29 mouse cellular contexts compared by ENCODE assay signal in genomic region chr17:89173545-89173944, GRCm38 (mm10). TPM values are rescaled to one million over a fixed set of nuclear protein-coding genes. Genes with fewer than 3 reads are reported as not detected.
"Had no signal": no experiment of that assay in that cellular context is flagged by ENCODE, and none has a peak within 500 bp of the region (broad histone marks: within the 10 kb centered on the region; RNA-seq: fewer than 3 reads in every experiment).

No protein-coding gene starts in this region.

- H3K9ac ChIP-seq: kidney, embryonic 15.5 days; limb, embryonic 12.5 days; limb, embryonic 15.5 days; liver, embryonic 14.5 days; liver, postnatal 0 days; lung, embryonic 14.5 days; midbrain, embryonic 15.5 days; neural tube, embryonic 12.5 days; neural tube, embryonic 15.5 days; stomach, embryonic 15.5 days had no signal

- H3K4me1 ChIP-seq: kidney, embryonic 15.5 days; limb, embryonic 12.5 days; limb, embryonic 15.5 days; midbrain, embryonic 15.5 days; neural tube, embryonic 12.5 days; neural tube, embryonic 15.5 days; stomach, embryonic 15.5 days had no signal

- H3K27ac ChIP-seq: kidney, embryonic 15.5 days; limb, embryonic 12.5 days; limb, embryonic 15.5 days; liver, embryonic 14.5 days; macrophage; midbrain, embryonic 15.5 days; neural tube, embryonic 12.5 days; neural tube, embryonic 15.5 days; stomach, embryonic 15.5 days had no signal

- H3K4me3 ChIP-seq: kidney, embryonic 15.5 days; limb, embryonic 12.5 days; limb, embryonic 15.5 days; megakaryocyte, embryonic 14.5 days; midbrain, embryonic 15.5 days; neural tube, embryonic 12.5 days; neural tube, embryonic 15.5 days; stomach, embryonic 15.5 days had no signal

- DNase-seq: kidney, adult 2 months; kidney, postnatal 10 days; kidney, postnatal 4 days; left cerebral cortex, postnatal 4 days; liver, postnatal 0 days; lung, embryonic 14.5 days; retina, postnatal 1 day; right cerebral cortex, postnatal 25 days; spleen, adult 18-20 months; thymus, postnatal 25 days had no signal

- H3K27me3 ChIP-seq: kidney, embryonic 15.5 days; limb, embryonic 12.5 days; limb, embryonic 15.5 days; megakaryocyte, embryonic 14.5 days; midbrain, embryonic 15.5 days; neural tube, embryonic 12.5 days; neural tube, embryonic 15.5 days; stomach, embryonic 15.5 days had no signal

- ATAC-seq: liver, postnatal 0 days; lung, postnatal 0 days; midbrain, embryonic 15.5 days had no signal

- H3K9me3 ChIP-seq: kidney, embryonic 15.5 days; limb, embryonic 12.5 days; limb, embryonic 15.5 days; megakaryocyte, embryonic 14.5 days; midbrain, embryonic 15.5 days; neural tube, embryonic 12.5 days; neural tube, embryonic 15.5 days; stomach, embryonic 15.5 days had no signal

- H3K4me2 ChIP-seq: kidney, embryonic 15.5 days; limb, embryonic 12.5 days; limb, embryonic 15.5 days; liver, embryonic 11.5 days; lung, embryonic 14.5 days; midbrain, embryonic 11.5 days; midbrain, embryonic 15.5 days; neural tube, embryonic 12.5 days; neural tube, embryonic 15.5 days; stomach, embryonic 15.5 days had no signal

- H3K36me3 ChIP-seq: kidney, embryonic 15.5 days; limb, embryonic 12.5 days; limb, embryonic 15.5 days; midbrain, embryonic 15.5 days; neural tube, embryonic 12.5 days; neural tube, embryonic 15.5 days; stomach, embryonic 15.5 days had no signal

RNA-seq across cellular contexts. Expression of gene Fshr, which starts 26.9 kb away (rescaled TPM):
- total RNA-seq: layer of hippocampus, adult 18-20 months; layer of hippocampus, postnatal 14 days; left cerebral cortex, adult 8-10 months; left cerebral cortex, postnatal 14 days; left cerebral cortex, postnatal 4 days had no signal
- polyA plus RNA-seq: kidney, adult 2 months; kidney, embryonic 15.5 days; limb, embryonic 12.5 days; limb, embryonic 15.5 days; liver, embryonic 11.5 days; liver, embryonic 14.5 days; liver, postnatal 0 days; lung, embryonic 14.5 days; lung, postnatal 0 days; macrophage; midbrain, embryonic 11.5 days; midbrain, embryonic 15.5 days; neural tube, embryonic 12.5 days; neural tube, embryonic 15.5 days; stomach, embryonic 15.5 days; thymus, postnatal 0 days; urinary bladder, adult 2 months had no signal
